Mouse (Mus musculus) liver, postnatal 0 days (tissue): ENCODE measurements around the gene Retreg1. TPM values are rescaled to one million over a fixed set of nuclear protein-coding genes. Genes with fewer than 3 reads are reported as not detected.

Experiments
- ATAC-seq: fragments of 200-750 bp; cut with Nextera tagmentation; 2 replicates; pipeline ENCODE4 v1.8.0; 2017; ENCODE audit warnings: mild to moderate bottlenecking, moderate library complexity
- DNase-seq: peaks from one replicate; pipeline ENCODE4 v3.0.0-alpha.2; 2016
- H3K27ac ChIP-seq: fragments of 300-500 bp; sonication (generic); 2 replicates; pipeline ENCODE4 v1.5.1; 2014; ENCODE audit warnings: antibody characterized with exemption, moderate library complexity, mild to moderate bottlenecking, low read depth
- H3K27me3 ChIP-seq: fragments of 300-500 bp; sonication (generic); 2 replicates; pipeline ENCODE4 v1.6.1; 2014; ENCODE audit warnings: low read length, control low read depth, mixed read lengths; ENCODE audit not compliant: insufficient read depth
- H3K36me3 ChIP-seq: fragments of 300-500 bp; sonication (generic); replicated peaks from 2 replicates; pipeline ENCODE4 v1.6.1; 2014; ENCODE audit warnings: mild to moderate bottlenecking, control low read depth, low read length, moderate library complexity, mixed read lengths; ENCODE audit not compliant: insufficient read depth
- H3K4me1 ChIP-seq: fragments of 300-500 bp; sonication (generic); 2 replicates; pipeline ENCODE4 v1.6.1; 2014; ENCODE audit warnings: antibody characterized with exemption, mild to moderate bottlenecking, control low read depth; ENCODE audit not compliant: insufficient read depth
- H3K4me2 ChIP-seq: fragments of 300-500 bp; sonication (generic); 2 replicates; pipeline ENCODE4 v1.6.1; 2014; ENCODE audit warnings: low read depth, mild to moderate bottlenecking, low read length, moderate library complexity, mixed read lengths
- H3K4me3 ChIP-seq: fragments of 300-500 bp; sonication (generic); 2 replicates; pipeline ENCODE4 v1.5.1; 2014; ENCODE audit warnings: low read depth, low read length
- H3K9ac ChIP-seq: fragments of 300-500 bp; sonication (generic); replicated peaks from 2 replicates; pipeline ENCODE4 v1.6.1; 2014; ENCODE audit warnings: mild to moderate bottlenecking, moderate library complexity
- H3K9me3 ChIP-seq: fragments of 300-500 bp; sonication (generic); 2 replicates; pipeline ENCODE4 v1.6.1; 2016; ENCODE audit warnings: mild to moderate bottlenecking, control low read depth, low read length, mixed read lengths
- CTCF ChIP-seq: sonication (generic); IDR thresholded peaks from 2 replicates; pipeline ENCODE4 v1.5.1; 2016; ENCODE audit warnings: antibody characterized with exemption, low read depth
- EP300 ChIP-seq: IDR thresholded peaks from 2 replicates; pipeline ENCODE4 v1.6.1; 2016; ENCODE audit warnings: antibody characterized with exemption, low read depth, mild to moderate bottlenecking
- whole genome bisulfite sequencing: fragments of 180-500 bp; shearing (Covaris S2); extraction: QIAGEN DNeasy Blood & Tissue Kit; methylation state at CpG from one replicate; pipeline ENCODE4 v1.1.7; 2014; ENCODE audit not compliant: insufficient replicate concordance; 5-methylcytosine and 5-hydroxymethylcytosine counted together
- polyA plus RNA-seq: library from polyadenylated mRNA; unstranded; fragments of >200 nt; fragmentation: Nextera tagmentation; extraction: Ambion mirVana; gene quantifications from 2 replicates; pipeline ENCODE4 v1.2.1, GENCODE M21; 2015

The Retreg1 gene
- polyA plus RNA-seq, 1 experiment from 2014 or later, result 18.6 TPM

DNA sequence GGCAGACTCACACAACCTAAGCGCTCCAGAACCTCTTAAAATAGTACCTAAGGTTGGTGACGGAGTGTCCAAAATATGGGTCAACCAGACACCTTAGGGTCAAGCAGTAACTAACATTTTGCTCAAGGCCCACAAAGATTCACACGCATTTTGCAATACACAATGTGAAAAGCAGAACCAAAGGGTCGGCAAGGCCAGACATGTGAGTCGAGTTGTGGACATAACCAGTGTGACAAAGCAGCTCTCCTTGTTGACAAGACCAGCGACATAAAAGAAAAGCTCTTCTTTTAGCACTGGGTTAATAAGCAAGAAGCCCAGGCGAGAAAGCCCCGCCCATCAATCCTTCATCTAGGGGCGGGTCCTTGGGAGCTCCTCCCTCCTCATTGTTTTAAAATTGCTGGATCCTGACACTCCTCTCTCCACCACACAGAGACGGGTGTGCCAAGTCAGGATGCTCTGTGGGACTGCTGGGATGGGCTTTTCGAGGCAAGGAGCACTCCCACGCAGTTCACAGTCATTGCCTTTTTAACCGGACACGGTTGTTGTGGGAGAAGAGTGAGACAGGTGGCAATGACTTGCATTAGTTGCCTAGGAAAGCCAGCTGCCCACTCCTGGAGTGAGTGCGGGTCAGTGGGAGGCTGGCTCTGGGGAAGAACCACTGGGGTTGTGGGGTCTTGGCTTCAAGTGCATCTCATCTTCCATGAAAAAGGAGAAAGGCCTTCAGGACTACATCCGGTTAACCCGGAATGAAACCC lies 7.9 kb upstream of the Retreg1 start:
- DNase-seq (no peak), ATAC-seq (peak; percentile 43; the same call in 1 of the 2 replicates)
- Histone ChIP-seq H3K36me3 (no peaks in the 10 kb centered on the region), H3K27me3 (no peaks in the 10 kb centered on the region), H3K27ac (peak overlapping the region; percentile 48; the same call in 1 of the 2 replicates), H3K9me3 (no peaks in the 10 kb centered on the region; the same call in 1 of the 2 replicates), H3K4me3 (no peak overlapping the region), H3K4me2 (no peak overlapping the region), H3K9ac (no peak overlapping the region), H3K4me1 (peaks cover 4% of the 10 kb centered on the region; the same call in 1 of the 2 replicates)
- 73% methylated on average over 17 of the region's 17 CpGs for WGBS
- TF ChIP-seq CTCF (no peak), EP300 (no peak)

DNA sequence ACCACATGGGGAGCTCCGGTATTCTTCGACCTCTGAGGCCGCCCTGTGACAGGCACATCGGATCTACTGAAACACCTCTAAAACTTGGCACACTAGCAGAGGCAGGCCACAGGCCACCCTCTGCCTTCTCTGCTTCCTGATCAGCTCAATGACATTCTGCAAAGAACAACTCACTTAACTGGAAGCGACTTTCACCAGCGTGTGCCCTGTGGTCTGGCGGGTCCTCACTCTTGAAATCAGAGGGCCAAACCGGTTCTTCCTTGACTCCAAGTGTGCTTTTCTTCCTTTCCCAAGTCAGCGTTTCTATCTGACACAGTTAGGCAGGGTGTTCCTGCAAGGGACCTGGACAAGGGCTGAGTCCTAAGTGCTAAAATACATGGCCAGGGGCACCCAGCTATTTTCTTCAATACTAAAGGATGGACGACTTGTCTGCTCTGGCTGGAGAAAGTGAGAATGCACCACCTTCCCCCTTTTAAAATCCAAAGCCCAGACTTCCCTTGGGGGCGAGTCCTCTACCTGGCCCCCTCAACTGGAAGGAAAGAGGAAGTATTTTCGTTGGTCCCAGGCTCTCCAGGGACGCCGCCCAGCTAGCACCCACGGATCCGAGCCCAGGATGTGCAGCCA lies 406 bp upstream of the Retreg1 start:
- peak overlapping the region; percentile 63 for H3K9ac ChIP-seq
- WGBS, result 21% methylated on average over 14 of the region's 16 CpGs
- no peaks in the 10 kb centered on the region for H3K9me3 ChIP-seq
- TF ChIP-seq CTCF (no peak), EP300 (no peak)
- no peak for ATAC-seq
- H3K27ac ChIP-seq, result no peak overlapping the region
- peak overlapping the region; percentile 81 for H3K4me2 ChIP-seq
- H3K27me3 ChIP-seq, result 0 out of 2 replicates have a peak, but pooled peaks cover 12% of the 10 kb centered on the region
- H3K4me3 ChIP-seq, result peak overlapping the region; percentile 63
- no peaks in the 10 kb centered on the region for H3K36me3 ChIP-seq
- DNase-seq, result no peak
- peaks cover 6% of the 10 kb centered on the region; the same call in 1 of the 2 replicates for H3K4me1 ChIP-seq

DNA sequence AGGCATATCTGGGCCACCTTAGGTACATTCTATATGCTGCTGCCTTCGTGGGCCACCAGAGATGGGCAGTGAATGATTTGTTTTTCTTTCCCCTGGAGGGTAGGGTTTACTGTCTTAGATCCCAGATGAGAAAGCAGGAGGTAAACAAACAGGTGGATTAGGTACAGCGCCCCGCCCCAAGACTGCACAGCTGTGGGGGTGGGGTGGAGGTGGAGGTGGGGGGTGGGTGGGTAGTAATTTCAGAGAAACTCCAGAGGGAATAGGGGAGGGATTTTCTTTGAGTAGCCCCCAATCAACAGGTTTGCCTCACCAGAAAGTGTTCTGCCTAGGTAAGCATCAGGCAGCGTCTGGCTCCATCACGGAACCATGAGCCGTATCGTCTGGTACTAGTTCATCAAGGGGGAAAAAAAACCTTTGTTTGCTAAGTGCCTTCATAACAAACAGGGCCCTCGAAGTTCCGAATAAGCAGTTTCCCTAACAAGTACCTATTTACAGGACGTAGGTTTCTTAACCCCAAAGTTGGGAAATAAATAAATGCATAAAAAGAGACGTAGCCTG lies 1.1 kb downstream of the Retreg1 start:
- Histone ChIP-seq H3K36me3 (no peaks in the 10 kb centered on the region), H3K27ac (no peak overlapping the region), H3K4me1 (peaks cover 6% of the 10 kb centered on the region; the same call in 1 of the 2 replicates), H3K27me3 (0 out of 2 replicates have a peak, but pooled peaks cover 12% of the 10 kb centered on the region), H3K4me3 (peak overlapping the region; percentile 63), H3K9ac (no peak overlapping the region), H3K9me3 (no peaks in the 10 kb centered on the region), H3K4me2 (peak overlapping the region; percentile 81)
- TF ChIP-seq EP300, result no peak
- TF ChIP-seq CTCF, result no peak
- ATAC-seq, result no peak
- WGBS, result 40% methylated on average over 11 of the region's 11 CpGs
- no peak for DNase-seq

DNA sequence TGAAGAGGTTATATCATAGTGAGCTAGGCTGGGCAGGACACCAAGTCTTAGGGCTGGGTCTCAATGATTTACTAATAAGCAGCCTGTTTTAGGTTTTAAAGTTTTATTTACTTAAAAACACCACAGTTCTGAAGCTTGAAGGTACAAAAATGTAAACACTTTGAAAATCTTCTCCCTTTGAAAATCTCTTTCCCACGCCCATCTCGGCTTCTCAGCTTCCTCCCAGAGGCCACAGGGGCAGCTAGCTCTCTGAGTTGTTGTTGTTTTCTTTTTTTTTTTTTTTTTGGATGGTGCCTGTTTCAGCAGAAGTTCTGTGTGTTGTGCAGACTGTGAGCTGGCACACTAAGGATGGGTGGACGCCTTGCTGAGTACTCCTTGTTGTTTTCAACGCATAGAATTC lies 1.8 kb downstream of the Retreg1 start:
- H3K4me2 ChIP-seq, result no peak overlapping the region
- 60% methylated on average over 4 of the region's 4 CpGs for WGBS
- H3K27me3 ChIP-seq, result 0 out of 2 replicates have a peak, but pooled peaks cover 12% of the 10 kb centered on the region
- H3K9ac ChIP-seq, result no peak overlapping the region
- H3K9me3 ChIP-seq, result no peaks in the 10 kb centered on the region
- no peaks in the 10 kb centered on the region for H3K36me3 ChIP-seq
- H3K4me3 ChIP-seq, result no peak overlapping the region
- H3K4me1 ChIP-seq, result peaks cover 6% of the 10 kb centered on the region; the same call in 1 of the 2 replicates
- DNase-seq (no peak), ATAC-seq (no peak)
- TF ChIP-seq CTCF (no peak), EP300 (no peak)
- H3K27ac ChIP-seq, result no peak overlapping the region

DNA sequence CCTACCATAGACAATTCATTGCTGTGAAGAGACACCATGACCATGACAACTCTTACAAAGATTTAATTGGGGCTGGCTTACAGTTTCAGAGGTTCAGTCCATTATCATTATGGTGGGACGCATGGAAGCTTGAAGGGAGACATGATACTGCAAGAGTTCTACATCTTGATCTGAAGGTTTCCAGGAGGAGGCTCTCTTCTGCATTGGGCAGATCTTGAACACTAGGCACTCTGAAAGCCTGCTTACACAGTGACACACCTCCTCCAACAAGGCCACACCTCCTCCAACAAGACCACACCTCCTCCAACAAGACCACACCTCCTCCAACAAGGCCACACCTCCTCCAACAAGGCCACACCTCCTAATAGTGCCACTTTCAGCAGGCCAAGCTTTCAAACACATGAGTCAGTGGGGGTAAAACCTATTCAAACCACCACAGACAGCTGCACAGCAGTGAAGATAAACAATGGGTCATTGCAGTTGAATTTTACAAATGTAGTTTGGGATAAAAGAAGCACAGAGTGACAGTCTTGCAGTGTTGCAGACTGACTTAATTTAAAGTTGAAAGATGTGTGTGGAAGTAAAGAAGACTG lies 4.7 kb downstream of the Retreg1 start:
- no peak for ATAC-seq
- H3K27me3 ChIP-seq, result 0 out of 2 replicates have a peak, but pooled peaks cover 5% of the 10 kb centered on the region
- peaks cover 5% of the 10 kb centered on the region; the same call in 1 of the 2 replicates for H3K4me1 ChIP-seq
- no peak overlapping the region for H3K4me2 ChIP-seq
- TF ChIP-seq EP300 (no peak), CTCF (no peak)
- H3K36me3 ChIP-seq, result no peaks in the 10 kb centered on the region
- H3K4me3 ChIP-seq, result no peak overlapping the region
- no peak overlapping the region for H3K9ac ChIP-seq
- H3K27ac ChIP-seq, result no peak overlapping the region
- DNase-seq, result no peak
- no peaks in the 10 kb centered on the region for H3K9me3 ChIP-seq
- 89% methylated on average over 1 of the region's 1 CpGs for WGBS

DNA sequence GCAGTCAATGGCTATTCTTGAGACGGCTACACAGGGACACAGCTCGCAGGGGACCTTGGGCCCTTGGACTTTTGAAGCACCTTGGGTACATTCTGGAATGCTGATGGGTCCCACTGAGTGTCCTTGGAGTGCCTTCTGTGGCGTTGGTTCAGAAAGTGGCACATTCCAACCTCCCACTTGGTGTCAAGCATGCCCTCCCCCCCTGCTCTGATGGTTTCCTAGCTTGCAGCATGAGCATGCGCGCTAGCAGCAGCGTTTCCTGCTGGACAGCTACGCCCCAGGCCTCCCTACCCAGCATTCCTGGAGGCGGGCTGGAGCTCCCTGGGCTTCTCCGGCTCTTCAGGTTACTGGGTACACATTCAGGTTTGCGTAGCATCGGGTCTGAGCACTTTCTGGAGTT lies 7.6 kb downstream of the Retreg1 start:
- DNase-seq (no peak), ATAC-seq (no peak)
- Histone ChIP-seq H3K27me3 (no peaks in the 10 kb centered on the region), H3K27ac (no peak overlapping the region), H3K9me3 (no peaks in the 10 kb centered on the region), H3K4me1 (no peaks in the 10 kb centered on the region), H3K9ac (no peak overlapping the region), H3K4me2 (no peak overlapping the region), H3K36me3 (no peaks in the 10 kb centered on the region), H3K4me3 (no peak overlapping the region)
- 67% methylated on average over 11 of the region's 11 CpGs for WGBS
- no peak for TF ChIP-seq EP300
- TF ChIP-seq CTCF, result no peak
